Comparison of ENCODE assay signal across 15 mouse cellular contexts in the genomic region with DNA sequence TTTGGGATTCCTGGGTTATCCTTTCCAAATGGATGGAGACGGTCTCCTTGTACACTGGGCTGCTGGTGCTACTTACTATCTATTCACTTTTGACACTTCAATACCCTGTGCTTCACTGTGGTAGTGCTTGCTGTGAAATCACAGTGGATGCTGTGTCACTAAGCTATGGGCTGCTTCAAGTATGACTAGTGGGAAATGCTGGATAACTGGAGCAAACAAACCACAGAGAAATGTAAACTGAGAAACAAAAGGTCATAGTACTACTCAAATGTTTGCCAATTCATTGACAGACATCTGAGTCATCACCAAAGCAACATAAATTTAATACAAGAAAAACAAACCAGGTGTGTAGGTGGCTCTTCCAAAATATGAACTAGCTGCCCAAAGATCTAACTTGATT.
"Had no signal": no experiment of that assay in that cellular context is flagged by ENCODE, and none has a peak within 500 bp of the region (broad histone marks: within the 10 kb centered on the region; RNA-seq: fewer than 3 reads in every experiment).

No protein-coding gene starts in this region.

- H3K4me3 ChIP-seq: intestine, embryonic 15.5 days; left cerebral cortex, adult 2 months had no signal

- H3K27me3 ChIP-seq: intestine, embryonic 15.5 days had no signal

- DNase-seq: kidney, adult 2 months; kidney, postnatal 10 days; kidney, postnatal 36 days; layer of hippocampus, postnatal 36 days; lung, adult 2 months; lung, postnatal 14 days; lung, postnatal 4 days; midbrain, embryonic 14.5 days; thymus, adult 2 months; thymus, postnatal 14 days; thymus, postnatal 4 days had no signal

- H3K4me2 ChIP-seq: intestine, embryonic 15.5 days; midbrain, embryonic 11.5 days had no signal

- H3K4me1 ChIP-seq: intestine, embryonic 15.5 days had no signal

- H3K9me3 ChIP-seq: intestine, embryonic 15.5 days had no signal

- H3K27ac ChIP-seq: intestine, embryonic 15.5 days; left cerebral cortex, adult 2 months; liver, embryonic 14.5 days had no signal

- ATAC-seq: intestine, embryonic 15.5 days had no signal

- H3K9ac ChIP-seq: intestine, embryonic 15.5 days; liver, embryonic 14.5 days had no signal
